Mouse (Mus musculus) limb, embryonic 11.5 days (tissue): ENCODE measurements around the gene Otud6a. TPM values are rescaled to one million over a fixed set of nuclear protein-coding genes. Genes with fewer than 3 reads are reported as not detected.
A peak's percentile ranks its signal among the peaks of the same experiment; 100 is the strongest.

Experiments
- microRNA counts: library from miRNA; unstranded; fragments of <30 nt; microRNA quantifications from one replicate; lab custom pipeline; 2016
- microRNA-seq: library from miRNA; unstranded; fragments of <30 nt; microRNA quantifications from one replicate; pipeline ENCODE4, GENCODE M21; 2016
- polyA plus RNA-seq: library from polyadenylated mRNA; unstranded; fragments of >200 nt; fragmentation: Nextera tagmentation; extraction: Ambion mirVana; gene quantifications from 2 replicates; pipeline ENCODE4 v1.2.1, GENCODE M21; 2014

The Otud6a gene
- polyA plus RNA-seq, 1 experiment from 2014 or later: not detected

MicroRNA genes within 50 kb of the gene (microRNA counts, 519-probe panel; counts per million panel counts)
- 3,100 counts per million, percentile 37 among the panel's probes with 10 or more counts for microRNA mmu-miR-676 (lab: Ali Mortazavi, UCI)

Small RNA genes lying within 50 kb of the gene (microRNA-seq; reads per million reads assigned to microRNA genes)
- 517 reads per million, percentile 67 among the genes with 10 or more reads in this experiment for gene Mir676

Other genes starting within 250 kb of the Otud6a start
- 0.41 and 1.0 TPM in 2 replicates for gene Awat2, start 13.7 kb downstream of the Otud6a start, polyA plus RNA-seq
- 44.2 and 47.3 TPM in 2 replicates for gene Igbp1, start 65.3 kb downstream of the Otud6a start, polyA plus RNA-seq
- gene Dgat2l6, start 95.8 kb downstream of the Otud6a start, polyA plus RNA-seq: not detected in 2 replicates
- gene Awat1, start 143.2 kb downstream of the Otud6a start, polyA plus RNA-seq: not detected in 2 replicates
- gene P2ry4, start 165.9 kb downstream of the Otud6a start, polyA plus RNA-seq: not detected in 2 replicates
- gene Arr3, start 176.5 kb downstream of the Otud6a start, polyA plus RNA-seq: not detected in 2 replicates
- gene Kif4, start 196.7 kb downstream of the Otud6a start, polyA plus RNA-seq: 47.9 and 48.2 TPM in 2 replicates
- gene Pdzd11, start 197.6 kb downstream of the Otud6a start, polyA plus RNA-seq: 116 and 118 TPM in 2 replicates